Mouse (Mus musculus) neural tube, embryonic 13.5 days (tissue): ENCODE data around the gene Mroh2b. TPM values are rescaled to one million over a fixed set of nuclear protein-coding genes. Genes with fewer than 3 reads are reported as not detected.

Source experiments
- ATAC-seq: fragments of 200-750 bp; cut with Nextera tagmentation; 2 replicates; pipeline ENCODE4 v1.8.0; 2017; ENCODE audit warnings: low read depth, mild to moderate bottlenecking, moderate TSS enrichment, moderate library complexity
- H3K27ac ChIP-seq: fragments of 300-500 bp; sonication (generic); replicated peaks from 2 replicates; pipeline ENCODE4 v1.5.1; 2015; ENCODE audit warnings: moderate library complexity, mild to moderate bottlenecking, inconsistent platforms
- H3K27me3 ChIP-seq: fragments of 300-500 bp; sonication (generic); 2 replicates; pipeline ENCODE4 v1.6.1; 2015; ENCODE audit warnings: mild to moderate bottlenecking, inconsistent platforms
- H3K36me3 ChIP-seq: fragments of 300-500 bp; sonication (generic); 2 replicates; pipeline ENCODE4 v1.6.1; 2015; ENCODE audit warnings: mild to moderate bottlenecking, inconsistent platforms
- H3K4me1 ChIP-seq: fragments of 300-500 bp; sonication (generic); replicated peaks from 2 replicates; pipeline ENCODE4 v1.6.1; 2015; ENCODE audit warnings: inconsistent platforms
- H3K4me2 ChIP-seq: fragments of 300-500 bp; sonication (generic); 2 replicates; pipeline ENCODE4 v1.6.1; 2015; ENCODE audit warnings: inconsistent platforms, mild to moderate bottlenecking, moderate library complexity
- H3K4me3 ChIP-seq: fragments of 300-500 bp; sonication (generic); 2 replicates; pipeline ENCODE4 v1.5.1; 2015; ENCODE audit warnings: mild to moderate bottlenecking, inconsistent platforms
- H3K9ac ChIP-seq: fragments of 300-500 bp; sonication (generic); 2 replicates; pipeline ENCODE4 v1.6.1; 2015; ENCODE audit warnings: moderate library complexity, mild to moderate bottlenecking, inconsistent platforms
- H3K9me3 ChIP-seq: fragments of 300-500 bp; sonication (generic); 2 replicates; pipeline ENCODE4 v1.6.1; 2016; ENCODE audit warnings: inconsistent platforms
- WGBS: fragments of 180-500 bp; shearing (Covaris S2); methylation state at CpG from one replicate; pipeline ENCODE4 v1.1.7; 2015; 5-methylcytosine and 5-hydroxymethylcytosine counted together
- polyA plus RNA-seq: library from polyadenylated mRNA; unstranded; fragments of >200 nt; fragmentation: Nextera tagmentation; extraction: Ambion mirVana; gene quantifications from 2 replicates; pipeline ENCODE4 v1.2.1, GENCODE M21; 2015

Mroh2b gene
- polyA plus RNA-seq = not detected in 2 replicates

GRCm38 (mm10) chr15:4898437-4898836, at the start of gene Mroh2b:
Gene Mroh2b (plus strand): TSS chr15:4898737.
- H3K4me2 ChIP-seq = no peak within 1 kb of the TSS
- H3K36me3 ChIP-seq = no peaks in the 10 kb centered on the region
- 91% methylated on average over 1 of the region's 1 CpGs for WGBS
- H3K27me3 ChIP-seq = no peaks in the 10 kb centered on the region
- no peak for ATAC-seq
- no peaks in the 10 kb centered on the region for H3K4me1 ChIP-seq
- no peak within 1 kb of the TSS for H3K9ac ChIP-seq
- H3K9me3 ChIP-seq = no peaks in the 10 kb centered on the region
- H3K4me3 ChIP-seq = no peak within 1 kb of the TSS
- no peak within 1 kb of the TSS for H3K27ac ChIP-seq

GRCm38 (mm10) chr15:4850015-4850414, 48.5 kb upstream of the Mroh2b start:
- Histone ChIP-seq H3K36me3 (no peaks in the 10 kb centered on the region), H3K9me3 (no peaks in the 10 kb centered on the region), H3K4me3 (no peak overlapping the region), H3K27ac (no peak overlapping the region), H3K4me2 (no peak overlapping the region), H3K9ac (no peak overlapping the region), H3K4me1 (no peaks in the 10 kb centered on the region), H3K27me3 (no peaks in the 10 kb centered on the region)
- no peak for ATAC-seq
- 94% methylated on average over 1 of the region's 1 CpGs for WGBS

GRCm38 (mm10) chr15:4894962-4895361, 3.6 kb upstream of the Mroh2b start:
- no peak overlapping the region for H3K4me2 ChIP-seq
- no peak overlapping the region for H3K4me3 ChIP-seq
- H3K27me3 ChIP-seq = no peaks in the 10 kb centered on the region
- H3K9ac ChIP-seq = no peak overlapping the region
- 25% methylated on average over 3 of the region's 3 CpGs for WGBS
- no peak for ATAC-seq
- no peak overlapping the region for H3K27ac ChIP-seq
- H3K36me3 ChIP-seq = no peaks in the 10 kb centered on the region
- H3K4me1 ChIP-seq = no peaks in the 10 kb centered on the region
- no peaks in the 10 kb centered on the region for H3K9me3 ChIP-seq

- Histone ChIP-seq H3K4me2 (no peak overlapping the region), H3K9ac (no peak overlapping the region), H3K4me3 (no peak overlapping the region), H3K9me3 (no peaks in the 10 kb centered on the region), H3K4me1 (no peaks in the 10 kb centered on the region), H3K27me3 (no peaks in the 10 kb centered on the region), H3K27ac (no peak overlapping the region), H3K36me3 (no peaks in the 10 kb centered on the region)
- WGBS = 90% methylated on average over 8 of the region's 8 CpGs
- ATAC-seq = no peak
Observed at GRCm38 (mm10) chr15:4934731-4935130, 36.2 kb downstream of the Mroh2b start.

GRCm38 (mm10) chr15:4973355-4973754, 74.8 kb downstream of the Mroh2b start:
- no peaks in the 10 kb centered on the region for H3K36me3 ChIP-seq
- H3K4me3 ChIP-seq = no peak overlapping the region
- WGBS = 91% methylated on average over 1 of the region's 1 CpGs
- H3K4me1 ChIP-seq = no peaks in the 10 kb centered on the region
- H3K27me3 ChIP-seq = no peaks in the 10 kb centered on the region
- no peak overlapping the region for H3K27ac ChIP-seq
- ATAC-seq = no peak
- no peak overlapping the region for H3K4me2 ChIP-seq
- no peak overlapping the region for H3K9ac ChIP-seq
- H3K9me3 ChIP-seq = no peaks in the 10 kb centered on the region

GRCm38 (mm10) chr15:5002903-5003302, 104.4 kb downstream of the Mroh2b start:
- Histone ChIP-seq H3K4me1 (no peaks in the 10 kb centered on the region), H3K36me3 (no peaks in the 10 kb centered on the region), H3K9ac (no peak overlapping the region), H3K9me3 (no peaks in the 10 kb centered on the region), H3K4me3 (no peak overlapping the region), H3K27ac (no peak overlapping the region), H3K27me3 (no peaks in the 10 kb centered on the region), H3K4me2 (no peak overlapping the region)
- 42% methylated on average over 2 of the region's 2 CpGs for WGBS
- no peak for ATAC-seq

- Histone ChIP-seq H3K4me1 (no peaks in the 10 kb centered on the region), H3K27ac (no peak overlapping the region), H3K9me3 (no peaks in the 10 kb centered on the region), H3K27me3 (no peaks in the 10 kb centered on the region), H3K4me3 (no peak overlapping the region), H3K9ac (no peak overlapping the region), H3K36me3 (no peaks in the 10 kb centered on the region), H3K4me2 (no peak overlapping the region)
- 84% methylated on average over 6 of the region's 6 CpGs for WGBS
- ATAC-seq = no peak
Observed at GRCm38 (mm10) chr15:5003503-5004196, 105.1 kb downstream of the Mroh2b start.

- H3K9me3 ChIP-seq = no peaks in the 10 kb centered on the region
- H3K4me3 ChIP-seq = no peak overlapping the region
- H3K4me2 ChIP-seq = peak overlapping the region; percentile 9; the same call in 1 of the 2 replicates
- no peak overlapping the region for H3K9ac ChIP-seq
- no peaks in the 10 kb centered on the region for H3K4me1 ChIP-seq
- ATAC-seq = peak; percentile 63; the same call in 1 of the 2 replicates
- no peak overlapping the region for H3K27ac ChIP-seq
- no peaks in the 10 kb centered on the region for H3K36me3 ChIP-seq
- WGBS = 67% methylated on average over 11 of the region's 11 CpGs
- H3K27me3 ChIP-seq = no peaks in the 10 kb centered on the region
Observed at GRCm38 (mm10) chr15:5009644-5010107, 111.1 kb downstream of the Mroh2b start.

Other genes starting within 250 kb of the Mroh2b start
- not detected in 2 replicates for gene C6, start 171.6 kb upstream of the Mroh2b start, polyA plus RNA-seq
- not detected in 2 replicates for gene C7, start 165.0 kb downstream of the Mroh2b start, polyA plus RNA-seq
- 1.1 and 2.0 TPM in 2 replicates for gene Card6, start 209.8 kb downstream of the Mroh2b start, polyA plus RNA-seq
- gene Rpl37, start 217.9 kb downstream of the Mroh2b start, polyA plus RNA-seq = 354 and 411 TPM in 2 replicates
- gene Prkaa1, start 245.1 kb downstream of the Mroh2b start, polyA plus RNA-seq = 16.1 and 18.6 TPM in 2 replicates